Mouse (Mus musculus): ENCODE measurements around the gene Mrgprf. TPM values are rescaled to one million over a fixed set of nuclear protein-coding genes. Genes with fewer than 3 reads are reported as not detected.

The Mrgprf gene
- polyA plus RNA-seq, 1 experiment from 2014 or later, result 0.09 TPM

DNA sequence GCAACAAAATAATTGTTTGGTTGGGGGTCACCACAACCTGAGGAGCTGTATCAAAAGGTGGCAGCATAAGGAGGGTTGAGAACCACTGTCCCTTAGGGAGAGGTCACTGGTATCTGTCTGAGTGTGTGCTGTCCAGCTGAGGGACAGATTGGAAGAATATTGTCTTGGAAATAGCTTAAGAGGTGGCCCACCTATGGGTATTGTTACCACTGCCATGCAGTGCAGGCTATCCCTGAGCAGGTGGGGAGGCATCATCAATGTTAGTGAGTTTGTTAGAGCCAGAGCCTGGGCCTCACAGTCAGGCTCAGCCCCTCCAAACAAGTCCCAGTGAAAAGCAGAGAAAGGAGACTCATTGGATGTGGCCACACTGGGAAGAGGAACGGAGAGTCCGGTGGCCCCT lies 8.8 kb upstream of the Mrgprf start:
- Histone ChIP-seq H3K9ac (ENCODE audit: low read length) (no peak overlapping the region), H3K9me3 (ENCODE audit: control insufficient read depth, low read length) (no peaks in the 10 kb centered on the region), H3K36me3 (ENCODE audit: control insufficient read depth, insufficient read depth, low read length) (no peaks in the 10 kb centered on the region), H3K27ac (replicated peaks; ENCODE audit: low read depth, low read length) (no peak overlapping the region), H3K4me2 (ENCODE audit: low read depth, severe bottlenecking) (no peak overlapping the region), H3K4me3 (ENCODE audit: low read depth, low read length) (no peak overlapping the region), H3K27me3 (ENCODE audit: control insufficient read depth, insufficient read depth, low read length) (no peaks in the 10 kb centered on the region), H3K4me1 (ENCODE audit: control insufficient read depth, insufficient read depth, low read length) (no peaks in the 10 kb centered on the region)
- no peak for DNase-seq (ENCODE audit: low spot score)
- WGBS, result 97% methylated on average over 2 of the region's 2 CpGs
- ATAC-seq (ENCODE audit: insufficient number of reproducible peaks, low FRiP score, low TSS enrichment, low read depth), result no peak

DNA sequence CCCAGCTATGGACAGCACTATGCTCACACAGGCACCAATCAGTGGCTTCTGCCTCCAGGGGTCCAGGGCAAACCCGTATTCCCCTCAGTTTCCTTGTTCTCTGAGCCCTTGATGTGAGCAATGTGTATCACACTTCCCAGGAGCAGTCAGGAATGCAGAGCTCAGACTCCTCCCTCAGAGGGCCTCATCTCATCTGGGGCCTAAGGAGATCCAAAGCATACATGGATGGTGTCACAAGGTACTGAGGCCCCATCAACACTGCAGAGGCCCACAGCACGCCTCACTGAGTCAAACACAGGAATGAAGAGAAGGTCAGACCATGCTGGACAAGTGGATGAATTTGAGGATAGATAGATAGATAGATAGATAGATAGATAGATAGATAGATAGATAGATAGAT lies 7.9 kb upstream of the Mrgprf start:
- no peak overlapping the region for H3K9ac ChIP-seq (ENCODE audit: low read length)
- WGBS, result 65% methylated on average over 2 of the region's 2 CpGs
- no peaks in the 10 kb centered on the region for H3K9me3 ChIP-seq (ENCODE audit: control insufficient read depth, low read length)
- H3K36me3 ChIP-seq (ENCODE audit: control insufficient read depth, insufficient read depth, low read length), result no peaks in the 10 kb centered on the region
- H3K4me3 ChIP-seq (ENCODE audit: low read depth, low read length), result no peak overlapping the region
- H3K27me3 ChIP-seq (ENCODE audit: control insufficient read depth, insufficient read depth, low read length), result no peaks in the 10 kb centered on the region
- H3K4me1 ChIP-seq (ENCODE audit: control insufficient read depth, insufficient read depth, low read length), result no peaks in the 10 kb centered on the region
- H3K4me2 ChIP-seq (ENCODE audit: low read depth, severe bottlenecking), result no peak overlapping the region
- no peak overlapping the region for H3K27ac ChIP-seq (replicated peaks; ENCODE audit: low read depth, low read length)
- no peak for DNase-seq (ENCODE audit: low spot score)
- ATAC-seq (ENCODE audit: insufficient number of reproducible peaks, low FRiP score, low TSS enrichment, low read depth), result no peak

DNA sequence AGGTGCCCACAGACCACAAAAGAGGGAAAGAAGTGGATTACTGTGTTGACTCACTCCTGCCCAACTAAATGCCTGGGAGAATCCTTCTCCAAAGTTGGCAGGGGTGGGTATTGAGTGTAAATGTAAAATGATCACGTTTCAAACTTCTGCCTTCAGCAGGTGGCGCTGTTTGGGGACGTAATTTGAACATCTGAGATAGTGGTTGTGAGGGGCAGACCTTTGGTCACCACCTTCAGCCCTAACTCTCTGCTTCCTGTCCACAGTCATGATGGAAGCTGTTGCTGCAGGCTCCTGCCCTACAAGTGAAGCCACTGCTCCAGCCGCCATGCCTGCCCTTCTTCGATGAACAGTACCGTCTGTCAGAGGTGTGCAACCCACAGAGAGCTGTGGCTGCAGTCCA lies 6.8 kb upstream of the Mrgprf start:
- H3K4me1 ChIP-seq (ENCODE audit: control insufficient read depth, insufficient read depth, low read length), result no peaks in the 10 kb centered on the region
- H3K9me3 ChIP-seq (ENCODE audit: control insufficient read depth, low read length), result no peaks in the 10 kb centered on the region
- no peak overlapping the region for H3K4me2 ChIP-seq (ENCODE audit: low read depth, severe bottlenecking)
- ATAC-seq (ENCODE audit: insufficient number of reproducible peaks, low FRiP score, low TSS enrichment, low read depth) (no peak), DNase-seq (ENCODE audit: low spot score) (no peak)
- no peak overlapping the region for H3K9ac ChIP-seq (ENCODE audit: low read length)
- 32% methylated on average over 6 of the region's 6 CpGs for WGBS
- H3K27ac ChIP-seq (replicated peaks; ENCODE audit: low read depth, low read length), result no peak overlapping the region
- no peaks in the 10 kb centered on the region for H3K27me3 ChIP-seq (ENCODE audit: control insufficient read depth, insufficient read depth, low read length)
- no peak overlapping the region for H3K4me3 ChIP-seq (ENCODE audit: low read depth, low read length)
- no peaks in the 10 kb centered on the region for H3K36me3 ChIP-seq (ENCODE audit: control insufficient read depth, insufficient read depth, low read length)

DNA sequence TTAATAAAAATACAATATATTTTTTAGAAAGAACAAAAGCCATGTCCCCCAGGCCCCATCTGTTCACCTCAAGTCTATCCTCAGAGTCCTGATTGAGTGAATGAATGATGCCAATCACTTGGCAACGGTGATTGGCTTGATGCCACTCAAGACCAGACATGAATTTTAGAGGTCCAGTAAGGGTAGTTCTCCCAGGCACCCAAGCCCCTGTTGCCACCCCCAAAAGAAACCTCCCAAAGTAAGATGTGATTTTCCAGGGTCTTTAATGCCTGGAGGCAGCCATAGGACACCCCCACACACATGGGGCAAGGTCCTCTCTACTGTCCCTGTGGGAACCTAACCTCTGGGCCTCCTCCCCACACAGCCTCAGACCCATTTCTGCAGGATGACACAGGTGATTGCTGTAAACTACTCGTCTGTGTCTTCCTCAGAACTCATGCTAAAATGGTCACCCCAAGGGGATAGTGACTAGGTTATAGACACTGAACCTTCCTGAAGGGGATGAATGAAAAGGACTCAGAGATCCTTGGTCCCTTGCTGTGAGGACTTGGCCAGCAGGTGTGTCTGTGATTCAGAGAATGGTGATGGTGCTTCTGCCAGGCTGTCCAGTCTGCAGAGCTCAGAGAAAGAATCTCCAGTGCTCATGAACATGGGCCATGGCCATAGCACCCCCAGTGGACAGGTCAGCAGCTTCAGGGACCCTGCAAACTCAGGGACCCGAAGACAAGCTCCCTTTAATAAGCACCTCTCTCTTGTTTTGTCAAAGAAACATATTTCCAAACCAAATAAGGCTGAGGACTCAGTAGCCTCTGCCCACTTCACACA lies 1.8 kb upstream of the Mrgprf start:
- Histone ChIP-seq H3K9ac (ENCODE audit: low read length) (no peak overlapping the region), H3K27me3 (ENCODE audit: control insufficient read depth, insufficient read depth, low read length) (no peaks in the 10 kb centered on the region), H3K36me3 (ENCODE audit: control insufficient read depth, insufficient read depth, low read length) (no peaks in the 10 kb centered on the region), H3K27ac (replicated peaks; ENCODE audit: low read depth, low read length) (no peak overlapping the region), H3K4me1 (ENCODE audit: control insufficient read depth, insufficient read depth, low read length) (peaks cover 7% of the 10 kb centered on the region; the same call in 1 of the 2 replicates), H3K4me3 (ENCODE audit: low read depth, low read length) (no peak overlapping the region), H3K9me3 (ENCODE audit: control insufficient read depth, low read length) (no peaks in the 10 kb centered on the region), H3K4me2 (ENCODE audit: low read depth, severe bottlenecking) (no peak overlapping the region)
- WGBS, result 68% methylated on average over 3 of the region's 3 CpGs
- ATAC-seq (ENCODE audit: insufficient number of reproducible peaks, low FRiP score, low TSS enrichment, low read depth), result no peak
- no peak for DNase-seq (ENCODE audit: low spot score)

DNA sequence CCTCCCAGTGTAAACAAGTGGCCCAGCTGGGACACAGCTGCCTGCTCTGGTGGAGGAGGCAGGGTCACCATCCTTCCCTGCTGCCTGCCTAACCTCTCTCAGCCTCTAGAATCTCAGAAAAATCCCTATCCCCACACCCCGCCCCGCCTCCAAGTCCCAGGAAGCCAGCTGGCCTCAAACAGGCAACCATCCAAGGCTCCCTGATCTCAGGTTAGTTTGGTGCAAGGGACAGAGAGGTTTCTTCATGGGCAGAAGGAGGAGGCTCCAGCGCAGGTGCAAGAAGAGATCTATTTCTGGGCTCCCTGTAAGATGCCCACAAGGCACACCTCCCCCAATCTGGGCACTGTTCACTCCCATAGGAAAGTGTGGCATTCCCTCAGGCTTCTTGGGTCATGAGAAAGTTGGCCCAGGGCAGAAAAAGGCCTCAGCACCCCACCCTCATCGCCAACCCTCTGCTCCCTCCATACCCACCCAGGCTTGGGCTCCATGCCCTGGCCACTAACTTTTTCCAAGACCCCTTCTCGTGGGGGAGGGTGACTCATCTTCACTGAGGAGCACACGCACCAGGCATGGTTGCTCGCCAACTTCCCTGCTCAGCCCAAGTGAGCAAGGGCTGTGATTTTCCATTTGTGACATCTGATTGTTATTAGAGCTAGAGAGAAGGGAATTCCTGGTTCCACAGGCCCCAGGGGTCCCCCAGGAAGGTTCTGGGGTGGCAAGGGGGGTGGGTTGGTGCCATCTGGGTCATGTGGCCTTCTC lies 887 bp upstream of the Mrgprf start:
- Histone ChIP-seq H3K36me3 (ENCODE audit: control insufficient read depth, insufficient read depth, low read length) (no peaks in the 10 kb centered on the region), H3K4me3 (ENCODE audit: low read depth, low read length) (no peak overlapping the region), H3K27ac (replicated peaks; ENCODE audit: low read depth, low read length) (no peak overlapping the region), H3K4me2 (ENCODE audit: low read depth, severe bottlenecking) (no peak overlapping the region), H3K4me1 (ENCODE audit: control insufficient read depth, insufficient read depth, low read length) (peaks cover 7% of the 10 kb centered on the region; the same call in 1 of the 2 replicates), H3K9ac (ENCODE audit: low read length) (no peak overlapping the region), H3K27me3 (ENCODE audit: control insufficient read depth, insufficient read depth, low read length) (no peaks in the 10 kb centered on the region), H3K9me3 (ENCODE audit: control insufficient read depth, low read length) (no peaks in the 10 kb centered on the region)
- 74% methylated on average over 7 of the region's 7 CpGs for WGBS
- ATAC-seq (ENCODE audit: insufficient number of reproducible peaks, low FRiP score, low TSS enrichment, low read depth), result no peak
- no peak for DNase-seq (ENCODE audit: low spot score)

DNA sequence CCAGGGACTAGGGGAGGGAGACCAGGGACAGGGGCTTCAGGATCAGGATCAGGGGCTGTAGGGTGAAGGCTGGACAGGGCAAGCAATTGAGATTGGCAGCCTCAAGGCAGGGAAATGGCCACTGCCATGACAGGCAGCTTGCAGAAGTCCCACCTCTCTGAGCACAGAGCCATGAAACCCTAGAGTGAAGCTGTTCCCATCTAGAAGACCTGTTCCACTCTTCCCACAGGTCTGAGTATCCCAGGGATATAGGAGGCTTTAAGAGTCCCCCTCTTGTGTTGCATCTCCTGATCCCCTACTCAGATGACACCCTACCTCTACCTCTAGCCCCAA lies 346 bp downstream of the Mrgprf start:
- H3K9me3 ChIP-seq (ENCODE audit: control insufficient read depth, low read length), result no peaks in the 10 kb centered on the region
- no peaks in the 10 kb centered on the region for H3K36me3 ChIP-seq (ENCODE audit: control insufficient read depth, insufficient read depth, low read length)
- ATAC-seq (ENCODE audit: insufficient number of reproducible peaks, low FRiP score, low TSS enrichment, low read depth) (no peak), DNase-seq (ENCODE audit: low spot score) (no peak)
- H3K27me3 ChIP-seq (ENCODE audit: control insufficient read depth, insufficient read depth, low read length), result no peaks in the 10 kb centered on the region
- no peak overlapping the region for H3K4me3 ChIP-seq (ENCODE audit: low read depth, low read length)
- no peak overlapping the region for H3K9ac ChIP-seq (ENCODE audit: low read length)
- no peak overlapping the region for H3K27ac ChIP-seq (replicated peaks; ENCODE audit: low read depth, low read length)
- peaks cover 7% of the 10 kb centered on the region; the same call in 1 of the 2 replicates for H3K4me1 ChIP-seq (ENCODE audit: control insufficient read depth, insufficient read depth, low read length)
- H3K4me2 ChIP-seq (ENCODE audit: low read depth, severe bottlenecking), result no peak overlapping the region

DNA sequence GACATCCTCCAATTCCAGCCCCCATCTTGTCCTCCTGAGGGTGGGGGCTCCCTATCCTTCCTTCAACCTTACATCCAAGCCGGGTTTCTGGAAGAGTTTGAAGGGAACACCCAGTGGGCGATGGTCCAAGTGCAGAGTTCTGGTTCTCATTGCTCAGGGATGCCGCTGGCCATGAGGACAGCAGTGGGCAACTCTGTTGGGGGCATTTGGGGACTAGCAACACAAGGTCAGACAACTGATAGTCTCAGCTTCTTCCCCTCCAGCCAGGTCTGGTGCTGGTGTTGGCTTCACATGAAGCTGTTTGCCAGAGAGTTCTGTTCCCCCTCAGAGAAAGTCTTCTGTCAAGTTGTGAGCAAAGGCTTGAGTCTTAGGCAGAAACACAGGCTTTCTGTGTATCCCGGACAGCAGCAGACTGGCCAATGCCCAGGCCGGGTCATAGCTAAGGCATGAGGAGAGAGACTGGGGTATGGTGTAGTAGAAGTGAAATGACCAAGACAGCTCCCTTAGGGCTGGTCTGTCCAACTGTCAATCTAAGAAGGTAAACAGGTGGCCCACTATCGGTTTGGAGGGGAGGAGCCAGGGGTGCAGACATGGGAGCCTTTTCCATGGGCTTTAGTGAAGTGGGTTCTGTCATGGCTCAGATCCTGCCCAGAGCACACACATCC lies 845 bp downstream of the Mrgprf start:
- no peaks in the 10 kb centered on the region for H3K9me3 ChIP-seq (ENCODE audit: control insufficient read depth, low read length)
- DNase-seq (ENCODE audit: low spot score) (no peak), ATAC-seq (ENCODE audit: insufficient number of reproducible peaks, low FRiP score, low TSS enrichment, low read depth) (no peak)
- peaks cover 7% of the 10 kb centered on the region; the same call in 1 of the 2 replicates for H3K4me1 ChIP-seq (ENCODE audit: control insufficient read depth, insufficient read depth, low read length)
- H3K4me2 ChIP-seq (ENCODE audit: low read depth, severe bottlenecking), result no peak overlapping the region
- no peak overlapping the region for H3K4me3 ChIP-seq (ENCODE audit: low read depth, low read length)
- H3K27ac ChIP-seq (replicated peaks; ENCODE audit: low read depth, low read length), result no peak overlapping the region
- WGBS, result 94% methylated on average over 6 of the region's 6 CpGs
- no peaks in the 10 kb centered on the region for H3K27me3 ChIP-seq (ENCODE audit: control insufficient read depth, insufficient read depth, low read length)
- H3K9ac ChIP-seq (ENCODE audit: low read length), result no peak overlapping the region
- no peaks in the 10 kb centered on the region for H3K36me3 ChIP-seq (ENCODE audit: control insufficient read depth, insufficient read depth, low read length)

DNA sequence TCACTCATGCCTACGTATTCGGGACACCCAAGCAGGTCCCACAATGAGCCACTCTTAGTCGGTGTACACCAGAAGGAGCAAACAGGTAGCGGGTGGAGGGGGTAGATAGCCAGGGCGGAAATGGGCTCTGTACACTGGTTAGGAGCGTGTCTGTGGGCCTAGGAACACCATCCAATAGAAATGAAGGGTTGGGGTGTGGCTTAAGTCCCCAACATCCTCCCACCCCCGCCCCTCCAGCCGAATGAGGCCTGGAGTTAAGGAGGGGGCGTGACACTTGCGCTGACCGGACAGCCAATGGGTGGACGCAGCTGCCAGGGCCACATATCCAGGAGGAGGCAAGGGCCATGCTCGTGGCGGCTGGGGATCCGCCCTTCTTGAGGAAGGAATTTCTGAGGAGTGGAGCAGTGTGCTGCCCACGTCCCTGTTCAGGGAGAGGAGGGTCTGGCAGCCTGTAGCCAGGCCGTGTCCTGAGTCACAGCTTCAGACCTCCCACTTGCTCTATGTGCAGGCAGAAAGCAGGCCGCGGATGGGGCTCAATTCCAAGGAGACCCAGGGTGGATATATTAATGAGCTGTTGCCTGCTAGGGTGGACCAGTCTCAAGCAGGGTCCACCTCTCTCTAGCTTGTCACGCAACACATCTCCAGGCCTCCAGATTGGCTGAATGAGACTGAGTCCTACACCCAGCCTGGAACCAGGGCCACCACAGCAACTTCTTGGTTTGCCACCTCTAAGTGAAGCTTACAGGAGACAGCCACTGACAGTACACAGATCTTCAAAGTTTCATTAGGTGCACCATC lies 2.1 kb downstream of the Mrgprf start:
- ATAC-seq (ENCODE audit: insufficient number of reproducible peaks, low FRiP score, low TSS enrichment, low read depth), result peak; percentile 92
- Histone ChIP-seq H3K27ac (replicated peaks; ENCODE audit: low read depth, low read length) (no peak overlapping the region), H3K4me2 (ENCODE audit: low read depth, severe bottlenecking) (peak overlapping the region; percentile 44), H3K4me1 (ENCODE audit: control insufficient read depth, insufficient read depth, low read length) (peaks cover 7% of the 10 kb centered on the region; the same call in 1 of the 2 replicates), H3K9ac (ENCODE audit: low read length) (peak overlapping the region; percentile 43; the same call in 1 of the 2 replicates), H3K9me3 (ENCODE audit: control insufficient read depth, low read length) (no peaks in the 10 kb centered on the region), H3K27me3 (ENCODE audit: control insufficient read depth, insufficient read depth, low read length) (no peaks in the 10 kb centered on the region), H3K4me3 (ENCODE audit: low read depth, low read length) (no peak overlapping the region), H3K36me3 (ENCODE audit: control insufficient read depth, insufficient read depth, low read length) (no peaks in the 10 kb centered on the region)
- WGBS, result 5% methylated on average over 20 of the region's 20 CpGs
- peak; percentile 85 for DNase-seq (ENCODE audit: low spot score)

Measured in limb, embryonic 11.5 days (tissue).